Mouse (Mus musculus) bone marrow, adult 2 months (tissue): ENCODE data around the gene Hist1h2bl.
A peak's percentile ranks its signal among the peaks of the same experiment; 100 is the strongest.
"Not testable (repeated sequence)": the region's sequence is repeated elsewhere in the genome, so short reads cannot be mapped to it uniquely, and the experiment has no call there.

ENCODE experiments used
- CTCF ChIP-seq: fragments of 200-500 bp; IDR thresholded peaks from 2 replicates; pipeline ENCODE4 v1.5.1; 2011; ENCODE audit warnings: low read length, control low read depth; ENCODE audit not compliant: control insufficient read depth, insufficient read depth
- POLR2A ChIP-seq: fragments of 200-500 bp; IDR thresholded peaks from 2 replicates; pipeline ENCODE4 v1.6.1; 2011; ENCODE audit warnings: low read depth, mild to moderate bottlenecking, control low read depth, low read length, borderline replicate concordance; ENCODE audit not compliant: control insufficient read depth

DNA sequence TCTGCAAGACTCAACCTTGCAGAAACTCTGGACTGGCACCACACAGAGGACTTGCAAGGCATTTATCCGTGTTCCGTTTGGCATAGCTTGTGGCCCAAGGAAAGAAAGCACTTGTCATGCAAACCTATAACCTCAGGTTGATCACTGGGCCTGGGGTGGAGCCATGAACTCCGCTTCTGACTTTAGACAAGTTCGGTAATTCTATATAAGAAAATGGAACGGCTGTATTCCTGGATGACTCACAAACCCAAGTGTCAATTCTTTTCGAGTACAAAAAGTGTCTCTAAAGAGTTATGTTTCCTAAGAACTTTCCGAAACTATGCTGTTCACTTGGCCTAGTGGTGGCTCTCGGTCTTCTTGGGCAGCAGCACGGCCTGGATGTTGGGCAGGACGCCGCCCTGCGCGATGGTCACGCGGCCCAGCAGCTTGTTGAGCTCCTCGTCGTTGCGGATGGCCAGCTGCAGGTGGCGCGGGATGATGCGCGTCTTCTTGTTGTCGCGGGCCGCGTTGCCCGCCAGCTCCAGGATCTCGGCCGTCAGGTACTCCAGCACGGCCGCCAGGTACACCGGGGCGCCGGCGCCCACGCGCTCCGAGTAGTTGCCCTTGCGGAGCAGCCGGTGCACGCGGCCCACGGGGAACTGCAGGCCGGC is 5.3 kb upstream of the Hist1h2bl start:
- not testable (repeated sequence) for TF ChIP-seq CTCF
- TF ChIP-seq POLR2A = peak; percentile 56; the same call in 1 of the 2 replicates
